In genomic region chr1:121601084-121601483, GRCm38 (mm10) we compare ENCODE assay signal across 8 mouse cellular contexts. TPM values are rescaled to one million over a fixed set of nuclear protein-coding genes. Genes with fewer than 3 reads are reported as not detected.
DNase-seq lines count a peak whose midpoint lies in the region; ATAC-seq and TF ChIP-seq lines count a peak whose summit lies in the region.

No protein-coding gene starts in this region.

- H3K4me2 ChIP-seq in hindbrain, embryonic 11.5 days (replicated peaks; ENCODE audit: low read depth, low read length): no peak overlapping the region
- no peak overlapping the region for H3K4me2 ChIP-seq in hindbrain, embryonic 13.5 days
- H3K4me2 ChIP-seq in embryonic facial prominence, embryonic 11.5 days (ENCODE audit: low read depth, low read length): no peak overlapping the region

- no peak overlapping the region for H3K4me3 ChIP-seq in hindbrain, embryonic 11.5 days (ENCODE audit: low read depth, low read length)
- H3K4me3 ChIP-seq in hindbrain, embryonic 13.5 days: no peak overlapping the region
- H3K4me3 ChIP-seq in embryonic facial prominence, embryonic 11.5 days (ENCODE audit: low read depth, low read length): no peak overlapping the region
- no peak overlapping the region for H3K4me3 ChIP-seq in small intestine, adult 2 months (ENCODE audit: low read depth, low read length)

- no peak overlapping the region for H3K27ac ChIP-seq in hindbrain, embryonic 11.5 days (ENCODE audit: low read depth, low read length)
- H3K27ac ChIP-seq in hindbrain, embryonic 13.5 days: no peak overlapping the region
- H3K27ac ChIP-seq in embryonic facial prominence, embryonic 11.5 days (replicated peaks; ENCODE audit: low read depth, low read length): no peak overlapping the region
- no peak overlapping the region for H3K27ac ChIP-seq in small intestine, adult 2 months (ENCODE audit: insufficient read depth, low read depth, low read length)

- ATAC-seq in hindbrain, embryonic 11.5 days (ENCODE audit: low FRiP score): peak; percentile 41
- no peak for ATAC-seq in hindbrain, embryonic 13.5 days (ENCODE audit: low FRiP score)
- ATAC-seq in embryonic facial prominence, embryonic 11.5 days (replicated peaks; ENCODE audit: insufficient number of reproducible peaks, low FRiP score, low TSS enrichment, low read depth): no peak; the same call in 1 of the 2 replicates

- peak; percentile 27; the same call in 1 of the 2 replicates for TF ChIP-seq CTCF in small intestine, adult 2 months (IDR thresholded peaks at IDR 0.05; ENCODE audit: extremely low read depth, insufficient read length, insufficient replicate concordance, low read depth, low read length)

- TF ChIP-seq POLR2A in small intestine, adult 2 months (IDR thresholded peaks at IDR 0.05; ENCODE audit: low read depth, low read length): no peak

- DNase-seq in hindbrain, embryonic 11.5 days (ENCODE audit: low spot score): peak; percentile 75
- peak; percentile 80 for DNase-seq in thymus, postnatal 0 days (ENCODE audit: low spot score)
- DNase-seq in thymus, postnatal 25 days: no peak
- DNase-seq in embryonic facial prominence, embryonic 11.5 days (ENCODE audit: low spot score): peak; percentile 80
- DNase-seq in urinary bladder, adult 18-20 months (ENCODE audit: low spot score in 2 of 2): no peak
- no peak for DNase-seq in layer of hippocampus, adult 11-12 months (ENCODE audit: low spot score)

- WGBS in hindbrain, embryonic 11.5 days: 28% methylated on average over 1 of the region's 1 CpGs
- WGBS in hindbrain, embryonic 13.5 days: 10% methylated on average over 1 of the region's 1 CpGs
- 19% methylated on average over 1 of the region's 1 CpGs for WGBS in embryonic facial prominence, embryonic 11.5 days
- 34% methylated on average over 1 of the region's 1 CpGs for WGBS in small intestine, adult 2 months

- H3K9me3 ChIP-seq in hindbrain, embryonic 11.5 days (ENCODE audit: control insufficient read depth, low read length): no peaks in the 10 kb centered on the region
- no peaks in the 10 kb centered on the region for H3K9me3 ChIP-seq in hindbrain, embryonic 13.5 days
- H3K9me3 ChIP-seq in embryonic facial prominence, embryonic 11.5 days (replicated peaks; ENCODE audit: control insufficient read depth, low read length): no peaks in the 10 kb centered on the region

- H3K36me3 ChIP-seq in hindbrain, embryonic 11.5 days (ENCODE audit: control insufficient read depth, insufficient read depth, low read length): no peaks in the 10 kb centered on the region
- no peaks in the 10 kb centered on the region for H3K36me3 ChIP-seq in hindbrain, embryonic 13.5 days
- no peaks in the 10 kb centered on the region for H3K36me3 ChIP-seq in embryonic facial prominence, embryonic 11.5 days (replicated peaks; ENCODE audit: control insufficient read depth, insufficient read depth, low read depth, low read length)
- no peaks in the 10 kb centered on the region for H3K36me3 ChIP-seq in small intestine, adult 2 months (ENCODE audit: control insufficient read depth, insufficient read depth, low read length)

- no peaks in the 10 kb centered on the region for H3K27me3 ChIP-seq in hindbrain, embryonic 11.5 days (ENCODE audit: control insufficient read depth, insufficient read depth, low read length)
- no peaks in the 10 kb centered on the region for H3K27me3 ChIP-seq in hindbrain, embryonic 13.5 days
- no peaks in the 10 kb centered on the region for H3K27me3 ChIP-seq in embryonic facial prominence, embryonic 11.5 days (ENCODE audit: control insufficient read depth, insufficient read depth, low read length)
- no peaks in the 10 kb centered on the region; the same call in 1 of the 2 replicates for H3K27me3 ChIP-seq in small intestine, adult 2 months (ENCODE audit: control insufficient read depth, insufficient read depth, low read length)

- H3K9ac ChIP-seq in hindbrain, embryonic 11.5 days (ENCODE audit: low read depth, low read length): no peak overlapping the region
- H3K9ac ChIP-seq in hindbrain, embryonic 13.5 days: no peak overlapping the region
- H3K9ac ChIP-seq in embryonic facial prominence, embryonic 11.5 days (replicated peaks; ENCODE audit: low read length): no peak overlapping the region

- no peaks in the 10 kb centered on the region for H3K4me1 ChIP-seq in hindbrain, embryonic 11.5 days (replicated peaks; ENCODE audit: control insufficient read depth, insufficient read depth, low read length)
- H3K4me1 ChIP-seq in hindbrain, embryonic 13.5 days (replicated peaks): 0 out of 2 replicates have a peak, but pooled peaks cover 3% of the 10 kb centered on the region
- no peaks in the 10 kb centered on the region for H3K4me1 ChIP-seq in embryonic facial prominence, embryonic 11.5 days (ENCODE audit: control insufficient read depth, insufficient read depth, low read length)
- H3K4me1 ChIP-seq in small intestine, adult 2 months (ENCODE audit: control insufficient read depth, insufficient read depth, insufficient read length, low read length): no peaks in the 10 kb centered on the region

RNA-seq across cellular contexts. Expression of gene Ddx18, which starts 33.3 kb away (rescaled TPM):
- polyA plus RNA-seq in hindbrain, embryonic 11.5 days (2014; fragmentation: Nextera tagmentation; extraction: Ambion mirVana): 68.2 and 70.2 TPM in 2 replicates
- polyA plus RNA-seq in hindbrain, embryonic 13.5 days (2015; fragmentation: Nextera tagmentation; extraction: Ambion mirVana): 50.6 and 52.9 TPM in 2 replicates
- polyA plus RNA-seq in thymus, postnatal 0 days (2015; fragmentation: Nextera tagmentation; extraction: Ambion mirVana): 117 and 126 TPM in 2 replicates
- polyA plus RNA-seq in embryonic facial prominence, embryonic 11.5 days (2014; fragmentation: Nextera tagmentation; extraction: Ambion mirVana): 82.5 and 95.9 TPM in 2 replicates
- polyA plus RNA-seq in small intestine, adult 2 months (2012; rRNA removed): 4.1 and 10.1 TPM in 2 replicates

Comparison
In these comparisons a context has a peak if more than half of its experiments do, and no peak if none do; other contexts are left out.
1. DNase-seq: peak in hindbrain, embryonic 11.5 days (single experiment), thymus, postnatal 0 days (single experiment) and embryonic facial prominence, embryonic 11.5 days (single experiment); none in thymus, postnatal 25 days (single experiment), urinary bladder, adult 18-20 months (0 of 2) and layer of hippocampus, adult 11-12 months (single experiment).